In the genomic region with DNA sequence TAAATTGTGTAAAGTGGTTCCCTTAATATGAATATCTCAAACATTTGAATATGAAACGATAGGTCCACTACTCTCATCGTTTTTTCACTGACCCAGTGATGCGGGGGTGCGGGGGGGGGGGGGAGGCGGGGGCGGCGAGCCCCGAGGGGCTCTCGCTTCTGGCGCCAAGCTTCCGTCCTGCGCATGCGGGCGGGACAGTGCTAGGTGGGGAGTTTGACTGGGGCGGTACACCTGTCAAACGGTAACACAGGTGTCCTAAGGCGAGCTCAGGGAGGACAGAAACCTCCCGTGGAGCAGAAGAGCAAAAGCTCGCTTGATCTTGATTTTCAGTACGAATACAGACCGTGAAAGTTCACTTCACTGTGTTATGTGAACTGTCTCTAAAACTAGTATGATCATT, we compare ENCODE assay signal across 8 mouse cellular contexts. TPM values are rescaled to one million over a fixed set of nuclear protein-coding genes. Genes with fewer than 3 reads are reported as not detected.
DNase-seq lines count a peak whose midpoint lies in the region; ATAC-seq lines count a peak whose summit lies in the region.

No protein-coding gene starts in this region.

- H3K36me3 ChIP-seq in heart, embryonic 12.5 days, result no peaks in the 10 kb centered on the region
- H3K36me3 ChIP-seq in liver, embryonic 12.5 days, result no peaks in the 10 kb centered on the region

- no peak for DNase-seq in heart, adult 8-10 months (ENCODE audit: low spot score)
- peak; percentile 94 for DNase-seq in CD4-positive, CD25-positive, alpha-beta regulatory T cell, adult 2 months (ENCODE audit: low read depth, low spot score)
- peak; percentile 78 for DNase-seq in c-Kit-positive CD71-negative TER-119-negative erythroid progenitor cells, embryonic 14.5 days (ENCODE audit: low read depth)
- DNase-seq in heart, postnatal 14 days, result peak; percentile 53 to 59
- DNase-seq in retina, embryonic 14.5 days (ENCODE audit: low spot score), result peak; percentile 70
- no peak for DNase-seq in frontal cortex, postnatal 10 days (ENCODE audit: low spot score in 2 of 2)

- H3K9ac ChIP-seq in heart, embryonic 12.5 days, result no peak overlapping the region
- H3K9ac ChIP-seq in liver, embryonic 12.5 days, result no peak overlapping the region

- intact Hi-C loops in heart, postnatal 14 days (cut with DNase I), result no loop called here

- no peak overlapping the region for H3K4me3 ChIP-seq in heart, embryonic 12.5 days
- no peak overlapping the region for H3K4me3 ChIP-seq in liver, embryonic 12.5 days

- H3K4me2 ChIP-seq in heart, embryonic 12.5 days, result peak overlapping the region; percentile 25; the same call in 1 of the 2 replicates
- H3K4me2 ChIP-seq in liver, embryonic 12.5 days, result peak overlapping the region; percentile 16; the same call in 1 of the 2 replicates

- H3K27ac ChIP-seq in heart, embryonic 12.5 days (ENCODE audit: poor library complexity, severe bottlenecking), result no peak overlapping the region
- H3K27ac ChIP-seq in liver, embryonic 12.5 days, result no peak overlapping the region

- peaks cover 2% of the 10 kb centered on the region; the same call in 1 of the 2 replicates for H3K27me3 ChIP-seq in heart, embryonic 12.5 days (replicated peaks)
- peaks cover 7% of the 10 kb centered on the region for H3K27me3 ChIP-seq in liver, embryonic 12.5 days (replicated peaks)

- WGBS in heart, embryonic 12.5 days, result 27% methylated on average over 21 of the region's 21 CpGs
- WGBS in liver, embryonic 12.5 days (ENCODE audit: insufficient replicate concordance), result 34% methylated on average over 21 of the region's 21 CpGs

- peaks cover 32% of the 10 kb centered on the region for H3K4me1 ChIP-seq in heart, embryonic 12.5 days (replicated peaks)
- H3K4me1 ChIP-seq in liver, embryonic 12.5 days, result 0 out of 2 replicates have a peak, but pooled peaks cover 11% of the 10 kb centered on the region

- peak; percentile 100 for ATAC-seq in heart, embryonic 12.5 days (ENCODE audit: insufficient number of reproducible peaks, low FRiP score)
- peak; percentile 99 for ATAC-seq in liver, embryonic 12.5 days

- H3K9me3 ChIP-seq in heart, embryonic 12.5 days (replicated peaks), result no peaks in the 10 kb centered on the region
- H3K9me3 ChIP-seq in liver, embryonic 12.5 days (replicated peaks), result no peaks in the 10 kb centered on the region

RNA-seq across cellular contexts. Expression of gene Plekha1, which starts 31.3 kb away (rescaled TPM):
- polyA plus RNA-seq in heart, embryonic 12.5 days (2016; fragmentation: Nextera tagmentation; extraction: Ambion mirVana), result 54.6 and 56.2 TPM in 2 replicates
- 10 to 100 TPM; 36.3 to 39.0 (median 38.1) TPM for total RNA-seq in heart, adult 8-10 months (2022)
- total RNA-seq in heart, postnatal 14 days (2021), result 10 to 100 TPM; 46.7 to 51.4 TPM
- 10.3 and 11.0 TPM in 2 replicates for polyA plus RNA-seq in liver, embryonic 12.5 days (2016; fragmentation: Nextera tagmentation; extraction: Ambion mirVana)

Comparison
In these comparisons a context has a peak if more than half of its experiments do, and no peak if none do; other contexts are left out.
1. DNase-seq: peak in CD4-positive, CD25-positive, alpha-beta regulatory T cell, adult 2 months (single experiment), c-Kit-positive CD71-negative TER-119-negative erythroid progenitor cells, embryonic 14.5 days (single experiment), heart, postnatal 14 days (2 of 2) and retina, embryonic 14.5 days (single experiment); none in heart, adult 8-10 months (single experiment) and frontal cortex, postnatal 10 days (0 of 2).